Mouse (Mus musculus) MEL (cell line): ENCODE measurements at regions not wholly inside any gene's neighbourhood (a gene's known extent, or its start where the extent isn't known, plus 50 kb on each side); places are given as distances from the start of the nearest gene placed in this dataset.

Experiments used
- CTCF ChIP-seq, 3 experiments: IDR thresholded peaks in 2 of 3; conservative IDR thresholded peaks in 1 of 3; 2 replicates each; pipeline ENCODE4 v1.5.1; 2011 to 2012; ENCODE audit warnings: low read length in 3 of 3, low read depth in 2 of 3, mild to moderate bottlenecking in 2 of 3, improper control_type of control experiment in 1 of 3, inconsistent platforms in 1 of 3, mixed read lengths in 1 of 3, moderate library complexity in 1 of 3; ENCODE audit not compliant: control insufficient read depth in 1 of 3, insufficient read depth in 1 of 3, poor library complexity in 1 of 3, severe bottlenecking in 1 of 3
- ELF1 ChIP-seq: IDR thresholded peaks from 2 replicates; pipeline ENCODE4 v1.6.1; 2014; ENCODE audit warnings: low read depth, mild to moderate bottlenecking, inconsistent platforms, low read length, improper control_type of control experiment, moderate library complexity
- EP300 ChIP-seq, 2 experiments: IDR thresholded peaks; 2 replicates each; pipeline ENCODE4 v1.6.1; 2011; ENCODE audit warnings: improper control_type of control experiment in 2 of 2, low read length in 2 of 2, low read depth in 1 of 2, mild to moderate bottlenecking in 1 of 2
- GATA1 ChIP-seq: IDR thresholded peaks from 2 replicates; pipeline ENCODE4 v1.6.1; 2011; ENCODE audit warnings: low read depth, low read length, improper control_type of control experiment
- HCFC1 ChIP-seq: IDR thresholded peaks from 2 replicates; pipeline ENCODE4 v1.6.1; 2012; ENCODE audit warnings: low read depth, mild to moderate bottlenecking, inconsistent platforms, low read length, improper control_type of control experiment, moderate library complexity
- NELFE ChIP-seq: IDR thresholded peaks from 2 replicates; pipeline ENCODE4 v1.6.1; 2011; ENCODE audit warnings: low read depth, low read length, improper control_type of control experiment
- POLR2A ChIP-seq, 2 experiments: IDR thresholded peaks; 2 replicates each; pipeline ENCODE4 v1.6.1; 2011 to 2012; ENCODE audit warnings: low read length in 2 of 2, mild to moderate bottlenecking in 2 of 2, control low read depth in 1 of 2, improper control_type of control experiment in 1 of 2, low read depth in 1 of 2, moderate library complexity in 1 of 2; ENCODE audit not compliant: control insufficient read depth in 1 of 2, insufficient read depth in 1 of 2, poor library complexity in 1 of 2
- POLR2AphosphoS2 ChIP-seq: IDR thresholded peaks from 2 replicates; pipeline ENCODE4 v1.6.1; 2011; ENCODE audit warnings: low read length, improper control_type of control experiment
- RAD21 ChIP-seq: IDR thresholded peaks from 2 replicates; pipeline ENCODE4 v1.6.1; 2011; ENCODE audit warnings: mild to moderate bottlenecking, low read depth, low read length, improper control_type of control experiment
- RCOR1 ChIP-seq: IDR thresholded peaks from 2 replicates; pipeline ENCODE4 v1.6.1; 2012; ENCODE audit warnings: low read depth, mild to moderate bottlenecking, inconsistent platforms, low read length, improper control_type of control experiment
- SIN3A ChIP-seq: IDR thresholded peaks from 2 replicates; pipeline ENCODE4 v1.6.1; 2012; ENCODE audit warnings: low read length, improper control_type of control experiment, inconsistent platforms
- TAL1 ChIP-seq: IDR thresholded peaks from 2 replicates; pipeline ENCODE4 v1.6.1; 2012; ENCODE audit warnings: mild to moderate bottlenecking, inconsistent platforms, low read length, moderate library complexity, mixed read lengths
- TBP ChIP-seq: IDR thresholded peaks from 2 replicates; pipeline ENCODE4 v1.8.0; 2011; ENCODE audit warnings: low read depth, low read length, improper control_type of control experiment
- USF1 ChIP-seq: IDR thresholded peaks from 2 replicates; pipeline ENCODE4 v1.6.1; 2014; ENCODE audit warnings: low read depth, mild to moderate bottlenecking, inconsistent platforms, low read length, improper control_type of control experiment, moderate library complexity

- TF ChIP-seq POLR2AphosphoS2 = no peak
- TF ChIP-seq ELF1 = no peak
- TF ChIP-seq CTCF (IDR thresholded peaks at IDR 0.05 in 2 of 3, conservative IDR thresholded peaks at IDR 0.05 in 1 of 3; ENCODE audit: control insufficient read depth in 1 of 3, insufficient read depth in 1 of 3, low read depth in 2 of 3, low read length in 3 of 3, poor library complexity in 1 of 3, severe bottlenecking in 1 of 3) = no peak
- TF ChIP-seq HCFC1 = no peak
- no peak for TF ChIP-seq USF1
- TF ChIP-seq NELFE = no peak
- no peak for TF ChIP-seq POLR2A (IDR thresholded peaks at IDR 0.05; ENCODE audit: control insufficient read depth in 1 of 2, insufficient read depth in 1 of 2, low read depth in 1 of 2, low read length in 2 of 2, poor library complexity in 1 of 2)
- no peak for TF ChIP-seq TBP
- TF ChIP-seq RAD21 = no peak
- TF ChIP-seq TAL1 = no peak
- TF ChIP-seq GATA1 = no peak
- no peak for TF ChIP-seq RCOR1
- no peak for TF ChIP-seq SIN3A
- TF ChIP-seq EP300 (IDR thresholded peaks at IDR 0.05; ENCODE audit: low read depth in 1 of 2, low read length in 2 of 2) = no peak
Observed at GRCm38 (mm10) chr12:90921227-90921626, 183.0 kb upstream of the Dio2 start.
